Mouse (Mus musculus) limb, embryonic 10.5 days (tissue): ENCODE data around the gene Fam57b. TPM values are rescaled to one million over a fixed set of nuclear protein-coding genes. Genes with fewer than 3 reads are reported as not detected.

Source experiments
- DNase-seq: peaks from one replicate; pipeline ENCODE4 v3.0.0-alpha.2; 2017; ENCODE audit warnings: low spot score
- H3K27ac ChIP-seq: fragments of 300-500 bp; sonication (generic); 2 replicates; pipeline ENCODE4 v1.5.1; 2016; ENCODE audit warnings: mild to moderate bottlenecking
- H3K27me3 ChIP-seq: fragments of 300-500 bp; sonication (generic); 2 replicates; pipeline ENCODE4 v1.6.1; 2016; ENCODE audit warnings: low read depth, mild to moderate bottlenecking; ENCODE audit not compliant: poor library complexity, severe bottlenecking
- H3K36me3 ChIP-seq: fragments of 300-500 bp; sonication (generic); 2 replicates; pipeline ENCODE4 v1.6.1; 2016; ENCODE audit warnings: mild to moderate bottlenecking, moderate library complexity
- H3K4me1 ChIP-seq: fragments of 300-500 bp; sonication (generic); 2 replicates; pipeline ENCODE4 v1.6.1; 2016
- H3K4me3 ChIP-seq: fragments of 300-500 bp; sonication (generic); 2 replicates; pipeline ENCODE4 v1.5.1; 2016; ENCODE audit warnings: mild to moderate bottlenecking, moderate library complexity
- H3K9me3 ChIP-seq: fragments of 300-500 bp; sonication (generic); replicated peaks from 2 replicates; pipeline ENCODE4 v1.6.1; 2016; ENCODE audit warnings: mild to moderate bottlenecking
- WGBS: fragments of 180-500 bp; shearing (Covaris S2); methylation state at CpG from one replicate; pipeline ENCODE4 v1.1.7; 2016; 5-methylcytosine and 5-hydroxymethylcytosine counted together
- polyA plus RNA-seq: library from polyadenylated mRNA; unstranded; fragments of >200 nt; fragmentation: Nextera tagmentation; extraction: Ambion mirVana; gene quantifications from 2 replicates; pipeline ENCODE4 v1.2.1, GENCODE M21; 2016

Gene Fam57b
- polyA plus RNA-seq, result 0.20 and 0.21 TPM in 2 replicates

GRCm38 (mm10) chr7:126797411-126798126 is at the start of gene Fam57b:
TSS of gene Fam57b (plus strand) at chr7:126797668.
- no peak for DNase-seq
- no peaks in the 10 kb centered on the region for H3K27me3 ChIP-seq
- H3K4me3 ChIP-seq, result peak within 1 kb of the TSS; percentile 89
- no peaks in the 10 kb centered on the region for H3K9me3 ChIP-seq
- H3K27ac ChIP-seq, result peak within 1 kb of the TSS; percentile 95
- peaks cover 52% of the 10 kb centered on the region for H3K4me1 ChIP-seq
- H3K36me3 ChIP-seq, result peaks cover 59% of the 10 kb centered on the region
- 43% methylated on average over 21 of the region's 21 CpGs for WGBS

DNA sequence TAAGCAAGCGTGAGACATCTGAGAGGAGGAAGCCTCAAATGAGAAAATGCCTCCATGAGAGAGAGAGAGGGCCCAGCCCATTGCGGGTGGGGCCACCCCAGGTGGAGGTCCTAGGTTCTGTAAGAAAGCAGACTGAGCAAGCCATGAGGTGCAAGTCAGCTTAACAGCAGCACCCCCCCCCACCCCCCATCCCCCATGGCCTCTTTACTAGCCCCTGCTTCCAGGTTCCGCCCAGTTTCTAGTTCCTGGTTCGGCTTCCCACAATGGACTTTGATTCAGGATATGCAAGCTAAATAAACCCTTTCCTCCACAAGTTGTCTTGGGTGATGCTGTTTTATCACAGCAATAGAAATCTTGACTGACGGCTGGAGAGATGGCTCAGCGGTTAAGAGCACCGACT is 48.6 kb upstream of the Fam57b start:
- no peak overlapping the region for H3K27ac ChIP-seq
- no peaks in the 10 kb centered on the region for H3K27me3 ChIP-seq
- no peaks in the 10 kb centered on the region for H3K9me3 ChIP-seq
- 70% methylated on average over 7 of the region's 7 CpGs for WGBS
- no peak overlapping the region for H3K4me3 ChIP-seq
- no peaks in the 10 kb centered on the region for H3K36me3 ChIP-seq
- no peak for DNase-seq
- H3K4me1 ChIP-seq, result peaks cover 11% of the 10 kb centered on the region

DNA sequence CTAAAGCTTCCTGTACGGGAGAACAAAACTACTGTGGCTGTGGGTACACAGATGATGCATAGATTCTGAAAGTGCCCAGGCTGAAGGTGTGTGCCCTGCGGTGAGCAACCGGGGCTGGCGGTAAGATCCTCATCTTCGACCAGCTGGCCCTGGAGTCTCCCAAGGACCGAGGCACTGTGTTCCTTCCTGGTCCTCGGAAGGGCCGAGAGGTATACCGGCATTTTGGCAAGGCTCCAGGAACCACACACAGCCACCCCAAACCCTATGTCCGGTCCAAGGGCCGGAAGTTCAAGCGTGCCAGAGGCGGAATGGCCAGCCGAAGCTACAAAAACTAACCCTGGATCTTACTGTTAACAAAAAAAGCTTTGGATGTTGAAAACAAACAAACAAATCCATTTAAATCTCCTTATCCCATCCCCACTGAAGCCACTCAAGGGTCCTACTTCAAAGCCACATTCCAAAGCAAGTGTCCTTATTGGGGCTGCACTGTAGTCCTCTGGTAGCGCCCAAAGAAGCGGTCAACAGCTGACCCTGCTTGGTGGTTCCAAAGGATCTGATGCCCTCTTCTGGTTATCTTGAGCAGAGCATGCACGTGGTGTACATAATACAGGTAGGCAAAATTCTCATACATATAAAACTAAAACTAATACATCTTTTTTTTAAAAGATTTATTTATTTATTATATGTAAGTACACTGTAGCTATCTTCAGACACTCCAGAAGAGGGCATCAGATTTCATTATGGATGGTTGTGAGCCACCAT is 47.7 kb upstream of the Fam57b start:
- no peaks in the 10 kb centered on the region for H3K27me3 ChIP-seq
- H3K36me3 ChIP-seq, result no peaks in the 10 kb centered on the region
- no peaks in the 10 kb centered on the region for H3K9me3 ChIP-seq
- H3K4me3 ChIP-seq, result no peak overlapping the region
- peaks cover 16% of the 10 kb centered on the region for H3K4me1 ChIP-seq
- 97% methylated on average over 17 of the region's 17 CpGs for WGBS
- H3K27ac ChIP-seq, result no peak overlapping the region
- DNase-seq, result no peak

DNA sequence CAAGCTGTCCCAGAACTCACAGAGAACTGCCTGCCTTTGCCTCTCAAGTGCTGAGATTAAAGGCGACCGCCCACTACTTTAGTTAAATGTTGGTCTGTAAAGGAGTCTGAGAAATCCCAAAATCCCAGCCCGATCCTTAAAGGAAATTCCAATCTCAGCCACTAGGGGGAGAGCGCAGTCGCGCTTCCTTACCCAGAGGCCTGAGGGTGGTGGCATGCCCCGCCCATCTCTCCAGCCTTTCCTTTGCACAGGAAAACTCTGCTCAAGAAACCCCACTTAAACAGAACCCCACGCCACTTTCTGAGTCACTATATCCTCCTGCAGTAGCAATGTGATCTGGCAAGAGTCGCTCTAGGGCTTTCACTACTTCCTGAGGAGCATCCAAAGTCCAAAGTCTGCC is 42.6 kb upstream of the Fam57b start:
- Histone ChIP-seq H3K36me3 (no peaks in the 10 kb centered on the region), H3K27ac (peak overlapping the region; percentile 76), H3K4me1 (peaks cover 23% of the 10 kb centered on the region), H3K27me3 (no peaks in the 10 kb centered on the region), H3K9me3 (no peaks in the 10 kb centered on the region), H3K4me3 (no peak overlapping the region; the same call in 1 of the 2 replicates)
- 1% methylated on average over 9 of the region's 9 CpGs for WGBS
- DNase-seq, result peak; percentile 83

GRCm38 (mm10) chr7:126758539-126758938 is 38.9 kb upstream of the Fam57b start:
- Histone ChIP-seq H3K4me1 (peaks cover 55% of the 10 kb centered on the region), H3K27me3 (no peaks in the 10 kb centered on the region), H3K9me3 (no peaks in the 10 kb centered on the region), H3K4me3 (no peak overlapping the region), H3K27ac (peak overlapping the region; percentile 96; the same call in 1 of the 2 replicates), H3K36me3 (peaks cover 25% of the 10 kb centered on the region)
- WGBS, result 57% methylated on average over 7 of the region's 7 CpGs
- DNase-seq, result no peak

GRCm38 (mm10) chr7:126759050-126759671 is 38.3 kb upstream of the Fam57b start, which contains the start of gene Mapk3:
TSS of gene Mapk3 (plus strand) at chr7:126759601.
- peak; percentile 93 for DNase-seq
- Histone ChIP-seq H3K27me3 (no peaks in the 10 kb centered on the region), H3K4me3 (peak within 1 kb of the TSS; percentile 89), H3K4me1 (peaks cover 55% of the 10 kb centered on the region), H3K9me3 (no peaks in the 10 kb centered on the region), H3K27ac (peak within 1 kb of the TSS; percentile 96), H3K36me3 (peaks cover 31% of the 10 kb centered on the region)
- under 1% methylated on average over 31 of the region's 38 CpGs for WGBS

GRCm38 (mm10) chr7:126759672-126760390 is 37.6 kb upstream of the Fam57b start:
- H3K36me3 ChIP-seq, result peaks cover 38% of the 10 kb centered on the region
- WGBS, result 2% methylated on average over 22 of the region's 24 CpGs
- peaks cover 50% of the 10 kb centered on the region for H3K4me1 ChIP-seq

GRCm38 (mm10) chr7:126760391-126760802 is 37.1 kb upstream of the Fam57b start:
- Histone ChIP-seq H3K27me3 (no peaks in the 10 kb centered on the region), H3K4me3 (peak overlapping the region; percentile 89), H3K36me3 (peaks cover 44% of the 10 kb centered on the region), H3K4me1 (peaks cover 45% of the 10 kb centered on the region), H3K9me3 (no peaks in the 10 kb centered on the region), H3K27ac (peak overlapping the region; percentile 96)
- DNase-seq, result no peak
- 15% methylated on average over 3 of the region's 3 CpGs for WGBS

More at GRCm38 (mm10) chr7:126759672-126760390, 37.6 kb upstream of the Fam57b start:
- Histone ChIP-seq H3K4me3 (peak overlapping the region; percentile 89), H3K27ac (peak overlapping the region; percentile 96), H3K27me3 (no peaks in the 10 kb centered on the region), H3K9me3 (no peaks in the 10 kb centered on the region)
- no peak for DNase-seq

DNA sequence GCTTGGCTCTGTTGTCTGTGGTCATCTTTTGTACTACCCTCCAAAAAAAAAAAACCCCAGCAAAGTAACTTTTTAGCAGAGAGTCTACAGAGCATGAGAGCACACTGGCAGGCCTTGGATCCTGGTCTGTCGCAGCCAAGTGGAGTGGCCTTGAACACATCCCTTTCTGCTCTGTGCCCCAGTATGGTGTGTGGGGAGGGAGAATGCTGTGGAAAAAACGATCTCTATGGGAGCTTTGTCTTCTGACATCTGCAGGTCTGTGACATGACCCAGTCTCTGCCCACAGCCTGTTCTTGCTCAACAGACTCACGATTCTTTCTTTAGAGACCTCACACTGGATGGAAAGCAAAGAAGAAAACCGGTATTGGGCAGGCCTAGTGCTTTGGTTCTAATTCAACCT is 36.5 kb upstream of the Fam57b start:
- Histone ChIP-seq H3K27me3 (no peaks in the 10 kb centered on the region), H3K27ac (peak overlapping the region; percentile 96), H3K36me3 (peaks cover 49% of the 10 kb centered on the region), H3K4me3 (peak overlapping the region; percentile 89), H3K9me3 (no peaks in the 10 kb centered on the region), H3K4me1 (peaks cover 45% of the 10 kb centered on the region)
- DNase-seq, result no peak
- 79% methylated on average over 4 of the region's 4 CpGs for WGBS

DNA sequence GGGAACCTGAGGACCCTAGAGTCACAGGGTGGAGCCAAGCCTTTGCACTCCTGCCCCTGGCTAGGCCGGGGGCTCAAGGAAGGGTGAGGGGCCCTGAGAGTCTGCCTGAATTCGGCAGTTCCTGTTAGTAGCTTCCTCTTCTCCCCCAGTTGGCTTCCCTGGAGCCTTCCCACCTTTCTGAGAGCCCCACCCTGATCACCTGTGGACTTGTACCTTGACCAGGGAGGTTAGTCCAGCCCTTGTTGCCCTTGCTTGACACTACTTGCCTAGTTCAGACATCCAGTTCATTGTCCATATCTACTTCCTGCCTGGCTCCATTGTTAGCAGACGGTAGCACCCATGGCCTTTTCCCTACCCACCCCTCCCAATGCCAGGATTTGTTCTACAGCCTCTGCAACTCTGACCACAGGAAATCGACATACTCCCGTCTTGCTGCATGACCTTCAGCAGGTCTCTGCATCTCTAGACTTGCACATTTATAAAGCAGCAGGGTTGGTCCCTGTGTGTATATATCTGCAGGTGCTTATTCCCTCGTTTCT is 35.9 kb upstream of the Fam57b start:
- H3K9me3 ChIP-seq, result no peaks in the 10 kb centered on the region
- H3K27me3 ChIP-seq, result no peaks in the 10 kb centered on the region
- DNase-seq, result no peak
- H3K36me3 ChIP-seq, result peaks cover 56% of the 10 kb centered on the region
- WGBS, result 82% methylated on average over 6 of the region's 6 CpGs
- peak overlapping the region; percentile 96 for H3K27ac ChIP-seq
- H3K4me1 ChIP-seq, result peaks cover 45% of the 10 kb centered on the region
- H3K4me3 ChIP-seq, result no peak overlapping the region

GRCm38 (mm10) chr7:126762471-126763008 is 34.9 kb upstream of the Fam57b start:
- H3K27ac ChIP-seq, result no peak overlapping the region
- peaks cover 65% of the 10 kb centered on the region for H3K36me3 ChIP-seq
- H3K9me3 ChIP-seq, result no peaks in the 10 kb centered on the region
- no peak for DNase-seq
- 80% methylated on average over 17 of the region's 17 CpGs for WGBS
- H3K27me3 ChIP-seq, result no peaks in the 10 kb centered on the region
- no peak overlapping the region for H3K4me3 ChIP-seq
- peaks cover 45% of the 10 kb centered on the region for H3K4me1 ChIP-seq

DNA sequence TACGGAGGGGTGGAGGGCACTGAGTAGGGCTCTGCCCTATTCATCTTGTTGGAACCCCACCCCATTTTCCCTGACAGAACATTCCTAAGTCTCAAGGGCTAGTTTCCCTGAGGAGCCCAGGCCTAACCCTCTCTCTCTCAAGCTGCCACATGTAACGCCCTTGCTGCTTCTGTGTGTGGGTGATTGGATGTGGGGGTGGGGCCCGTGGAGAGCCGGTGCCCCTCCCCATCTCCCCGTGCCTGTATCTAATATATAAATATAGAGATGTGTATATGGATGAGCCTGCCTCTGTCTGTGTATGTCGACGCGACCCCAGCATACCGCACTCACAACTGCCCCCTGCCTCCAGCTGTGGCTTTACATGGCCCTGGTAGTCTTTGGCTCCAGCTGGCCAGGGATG is 31.9 kb upstream of the Fam57b start:
- H3K9me3 ChIP-seq, result no peaks in the 10 kb centered on the region
- peaks cover 25% of the 10 kb centered on the region for H3K4me1 ChIP-seq
- WGBS, result 91% methylated on average over 9 of the region's 9 CpGs
- peaks cover 95% of the 10 kb centered on the region for H3K36me3 ChIP-seq
- H3K27ac ChIP-seq, result no peak overlapping the region
- no peak overlapping the region for H3K4me3 ChIP-seq
- no peak for DNase-seq
- H3K27me3 ChIP-seq, result no peaks in the 10 kb centered on the region
